Mouse (Mus musculus): ENCODE data around the gene Haus4. TPM values are rescaled to one million over a fixed set of nuclear protein-coding genes. Genes with fewer than 3 reads are reported as not detected.
A peak's percentile ranks its signal among the peaks of the same experiment; 100 is the strongest.

Gene Haus4
- polyA plus RNA-seq, 1 experiment from 2014 or later = 113 TPM

- DNase-seq (ENCODE audit: low spot score) = no peak
Observed at GRCm38 (mm10) chr14:54572790-54573736, 18.6 kb upstream of the Haus4 start.

- no peak for DNase-seq (ENCODE audit: low spot score)
Observed at GRCm38 (mm10) chr14:54572122-54572521, 17.7 kb upstream of the Haus4 start.

GRCm38 (mm10) chr14:54569451-54570392 is 15.3 kb upstream of the Haus4 start:
- DNase-seq (ENCODE audit: low spot score) = peak; percentile 18

- peak; percentile 65 for DNase-seq (ENCODE audit: low spot score)
Observed at GRCm38 (mm10) chr14:54568694-54569414, 14.4 kb upstream of the Haus4 start.

GRCm38 (mm10) chr14:54560527-54561242 is 6.3 kb upstream of the Haus4 start:
- no peak for DNase-seq (ENCODE audit: low spot score)

- no peak for DNase-seq (ENCODE audit: low spot score)
Observed at GRCm38 (mm10) chr14:54557330-54557729, 2.9 kb upstream of the Haus4 start.

- no peak for DNase-seq (ENCODE audit: low spot score)
Observed at GRCm38 (mm10) chr14:54553454-54553974, 902 bp downstream of the Haus4 start.

GRCm38 (mm10) chr14:54544703-54545102 is 9.7 kb downstream of the Haus4 start:
- DNase-seq (ENCODE audit: low spot score) = no peak

GRCm38 (mm10) chr14:54540771-54541170 is 13.6 kb downstream of the Haus4 start:
- DNase-seq (ENCODE audit: low spot score) = no peak

GRCm38 (mm10) chr14:54538580-54538979 is 15.8 kb downstream of the Haus4 start:
- no peak for DNase-seq (ENCODE audit: low spot score)

- DNase-seq (ENCODE audit: low spot score) = peak; percentile 84
Observed at GRCm38 (mm10) chr14:54528446-54529111, 25.8 kb downstream of the Haus4 start.

GRCm38 (mm10) chr14:54528007-54528393 is 26.4 kb downstream of the Haus4 start:
- DNase-seq (ENCODE audit: low spot score) = peak; percentile 45

GRCm38 (mm10) chr14:54527227-54528006 is 27.0 kb downstream of the Haus4 start:
- peak; percentile 12 for DNase-seq (ENCODE audit: low spot score)

GRCm38 (mm10) chr14:54523600-54523999 is 30.8 kb downstream of the Haus4 start:
- DNase-seq (ENCODE audit: low spot score) = peak; percentile 36

- DNase-seq (ENCODE audit: low spot score) = no peak
Observed at GRCm38 (mm10) chr14:54516710-54517310, 37.6 kb downstream of the Haus4 start.

- DNase-seq (ENCODE audit: low spot score) = no peak
Observed at GRCm38 (mm10) chr14:54509774-54510173, 44.6 kb downstream of the Haus4 start.

- DNase-seq (ENCODE audit: low spot score) = no peak
Observed at GRCm38 (mm10) chr14:54503092-54503491, 51.3 kb downstream of the Haus4 start.

GRCm38 (mm10) chr14:54501365-54501764 is 53.1 kb downstream of the Haus4 start:
- no peak for DNase-seq (ENCODE audit: low spot score)
